Mouse (Mus musculus) midbrain, embryonic 15.5 days (tissue): ENCODE data around the gene Fam71f1. TPM values are rescaled to one million over a fixed set of nuclear protein-coding genes. Genes with fewer than 3 reads are reported as not detected.
A peak's percentile ranks its signal among the peaks of the same experiment; 100 is the strongest.

Experiments
- ATAC-seq: fragments of 200-750 bp; cut with Nextera tagmentation; replicated peaks from 2 replicates; pipeline ENCODE4 v1.8.0; 2017; ENCODE audit warnings: moderate TSS enrichment
- H3K27ac ChIP-seq: fragments of 300-500 bp; sonication (generic); 2 replicates; pipeline ENCODE4 v1.5.1; 2015; ENCODE audit warnings: mild to moderate bottlenecking, inconsistent platforms
- H3K27me3 ChIP-seq: fragments of 300-500 bp; sonication (generic); replicated peaks from 2 replicates; pipeline ENCODE4 v1.6.1; 2015; ENCODE audit warnings: inconsistent platforms
- H3K36me3 ChIP-seq: fragments of 300-500 bp; sonication (generic); replicated peaks from 2 replicates; pipeline ENCODE4 v1.6.1; 2015; ENCODE audit warnings: inconsistent platforms
- H3K4me1 ChIP-seq: fragments of 300-500 bp; sonication (generic); 2 replicates; pipeline ENCODE4 v1.6.1; 2015; ENCODE audit warnings: inconsistent platforms
- H3K4me2 ChIP-seq: fragments of 300-500 bp; sonication (generic); 2 replicates; pipeline ENCODE4 v1.6.1; 2015; ENCODE audit warnings: inconsistent platforms, mild to moderate bottlenecking, moderate library complexity
- H3K4me3 ChIP-seq: fragments of 300-500 bp; sonication (generic); 2 replicates; pipeline ENCODE4 v1.5.1; 2015; ENCODE audit warnings: mild to moderate bottlenecking, inconsistent platforms
- H3K9ac ChIP-seq: fragments of 300-500 bp; sonication (generic); 2 replicates; pipeline ENCODE4 v1.6.1; 2015; ENCODE audit warnings: mild to moderate bottlenecking, inconsistent platforms
- H3K9me3 ChIP-seq: fragments of 300-500 bp; sonication (generic); 2 replicates; pipeline ENCODE4 v1.6.1; 2016; ENCODE audit warnings: inconsistent platforms
- WGBS: fragments of 180-500 bp; shearing (Covaris S2); methylation state at CpG from one replicate; pipeline ENCODE4 v1.1.7; 2015; ENCODE audit warnings: mixed read lengths; 5-methylcytosine and 5-hydroxymethylcytosine counted together
- polyA plus RNA-seq: library from polyadenylated mRNA; unstranded; fragments of >200 nt; fragmentation: Nextera tagmentation; extraction: Ambion mirVana; gene quantifications from 2 replicates; pipeline ENCODE4 v1.2.1, GENCODE M21; 2015

Fam71f1 gene
- polyA plus RNA-seq, result not detected in 2 replicates

- H3K36me3 ChIP-seq, result no peaks in the 10 kb centered on the region
- H3K4me1 ChIP-seq, result no peaks in the 10 kb centered on the region
- H3K27me3 ChIP-seq, result no peaks in the 10 kb centered on the region
- no peak within 1 kb of the TSS for H3K4me3 ChIP-seq
- H3K27ac ChIP-seq, result no peak within 1 kb of the TSS
- ATAC-seq, result no peak
- no peak within 1 kb of the TSS for H3K4me2 ChIP-seq
- no peaks in the 10 kb centered on the region for H3K9me3 ChIP-seq
- 73% methylated on average over 5 of the region's 5 CpGs for WGBS
- H3K9ac ChIP-seq, result no peak within 1 kb of the TSS
Measured at GRCm38 (mm10) chr6:29318879-29319278, at the start of gene Fam71f1. Gene Fam71f1, plus strand, starts transcription at chr6:29319140.

DNA sequence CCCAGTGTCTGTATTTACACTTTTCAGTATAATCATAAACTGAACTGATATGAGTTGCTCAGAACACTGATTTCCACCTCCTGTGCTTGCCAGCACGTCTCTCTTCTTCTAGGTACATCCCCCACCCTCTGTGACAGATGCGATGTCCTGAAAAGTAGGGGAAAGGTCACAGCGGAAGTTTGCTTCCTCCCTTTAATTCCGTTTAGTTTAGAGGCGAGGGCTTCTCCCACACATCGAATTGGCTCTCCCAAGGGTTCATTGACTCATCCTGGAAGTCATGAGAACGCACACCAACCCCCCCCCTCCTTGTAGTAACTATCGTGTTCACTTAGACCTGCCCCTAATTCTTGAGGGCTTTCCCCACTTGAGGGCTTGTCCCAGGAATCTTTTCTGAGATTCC, 48.0 kb upstream of the Fam71f1 start:
- Histone ChIP-seq H3K4me2 (no peak overlapping the region), H3K4me3 (no peak overlapping the region), H3K36me3 (no peaks in the 10 kb centered on the region), H3K27me3 (no peaks in the 10 kb centered on the region), H3K4me1 (peaks cover 5% of the 10 kb centered on the region), H3K9me3 (no peaks in the 10 kb centered on the region), H3K27ac (no peak overlapping the region), H3K9ac (no peak overlapping the region)
- no peak for ATAC-seq
- WGBS, result 18% methylated on average over 8 of the region's 8 CpGs

DNA sequence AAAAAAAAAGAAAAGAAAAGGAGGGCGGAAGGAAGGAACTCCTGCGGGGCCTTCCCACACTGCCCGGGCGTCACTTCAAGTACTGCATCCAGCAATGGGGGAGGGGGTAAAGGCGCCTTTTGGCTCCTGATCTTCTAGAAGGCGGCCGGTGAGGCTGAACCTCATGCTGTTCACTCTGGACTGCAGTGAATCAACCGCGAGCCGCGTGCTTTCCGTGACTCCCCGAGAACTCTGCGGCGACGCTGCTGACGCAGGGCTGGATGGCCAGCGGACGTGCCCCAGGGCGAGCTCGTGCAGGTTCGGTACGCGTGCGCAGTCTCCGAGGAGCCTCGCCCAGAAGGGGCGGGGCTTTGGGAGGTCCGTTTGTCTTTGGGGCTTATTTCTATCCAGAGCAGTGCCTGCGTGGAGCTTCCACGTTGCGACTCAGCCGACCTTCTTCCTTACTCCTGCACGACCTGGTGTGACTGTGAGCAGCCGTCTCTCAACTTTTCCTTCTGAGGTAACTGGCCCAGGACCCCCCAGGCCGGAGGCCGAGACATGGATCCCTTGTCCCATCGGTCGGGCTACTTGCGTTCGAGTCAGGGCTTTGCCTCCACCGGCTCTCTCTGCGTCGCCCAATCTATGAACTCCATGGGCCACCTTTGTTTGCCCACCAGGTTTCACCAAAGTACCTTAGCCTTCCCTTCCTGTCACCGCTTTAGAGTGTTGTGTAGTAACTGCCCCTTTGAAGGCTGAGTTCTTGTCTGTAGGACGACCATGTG, 46.4 kb upstream of the Fam71f1 start, which contains the start of gene Hilpda:
Gene Hilpda (plus strand): TSS at position 177 of the 761 bp plus-strand sequence.
- Histone ChIP-seq H3K9ac (peak within 1 kb of the TSS; percentile 60), H3K27me3 (no peaks in the 10 kb centered on the region), H3K36me3 (no peaks in the 10 kb centered on the region), H3K4me2 (peak within 1 kb of the TSS; percentile 86), H3K4me3 (peak within 1 kb of the TSS; percentile 62), H3K27ac (peak within 1 kb of the TSS; percentile 73), H3K9me3 (no peaks in the 10 kb centered on the region), H3K4me1 (peaks cover 10% of the 10 kb centered on the region)
- under 1% methylated on average over 46 of the region's 46 CpGs for WGBS
- peak; percentile 97 for ATAC-seq

DNA sequence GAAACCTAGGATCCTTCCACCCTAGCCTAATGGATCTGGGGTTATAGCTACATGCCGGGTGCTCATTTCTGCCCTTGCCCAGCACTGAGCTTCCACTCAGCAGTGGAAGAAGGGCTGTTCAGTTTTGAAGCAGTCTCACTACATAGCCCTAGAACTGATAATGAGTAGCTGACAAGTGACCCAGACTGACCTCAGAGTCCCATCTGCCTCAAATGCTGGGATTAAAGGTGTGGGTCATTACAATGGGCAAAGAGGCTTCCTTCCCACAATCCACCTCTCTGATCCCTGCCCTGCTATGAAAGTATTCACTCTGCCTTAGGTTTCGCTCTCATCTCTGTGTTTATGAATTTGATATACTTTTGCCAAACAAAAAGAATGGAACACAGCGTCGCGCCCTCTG, 42.2 kb upstream of the Fam71f1 start:
- no peak overlapping the region for H3K4me3 ChIP-seq
- no peaks in the 10 kb centered on the region for H3K27me3 ChIP-seq
- ATAC-seq, result no peak
- no peaks in the 10 kb centered on the region for H3K36me3 ChIP-seq
- no peak overlapping the region for H3K9ac ChIP-seq
- no peak overlapping the region for H3K27ac ChIP-seq
- H3K4me2 ChIP-seq, result no peak overlapping the region
- H3K9me3 ChIP-seq, result no peaks in the 10 kb centered on the region
- 92% methylated on average over 5 of the region's 5 CpGs for WGBS
- H3K4me1 ChIP-seq, result peaks cover 10% of the 10 kb centered on the region

DNA sequence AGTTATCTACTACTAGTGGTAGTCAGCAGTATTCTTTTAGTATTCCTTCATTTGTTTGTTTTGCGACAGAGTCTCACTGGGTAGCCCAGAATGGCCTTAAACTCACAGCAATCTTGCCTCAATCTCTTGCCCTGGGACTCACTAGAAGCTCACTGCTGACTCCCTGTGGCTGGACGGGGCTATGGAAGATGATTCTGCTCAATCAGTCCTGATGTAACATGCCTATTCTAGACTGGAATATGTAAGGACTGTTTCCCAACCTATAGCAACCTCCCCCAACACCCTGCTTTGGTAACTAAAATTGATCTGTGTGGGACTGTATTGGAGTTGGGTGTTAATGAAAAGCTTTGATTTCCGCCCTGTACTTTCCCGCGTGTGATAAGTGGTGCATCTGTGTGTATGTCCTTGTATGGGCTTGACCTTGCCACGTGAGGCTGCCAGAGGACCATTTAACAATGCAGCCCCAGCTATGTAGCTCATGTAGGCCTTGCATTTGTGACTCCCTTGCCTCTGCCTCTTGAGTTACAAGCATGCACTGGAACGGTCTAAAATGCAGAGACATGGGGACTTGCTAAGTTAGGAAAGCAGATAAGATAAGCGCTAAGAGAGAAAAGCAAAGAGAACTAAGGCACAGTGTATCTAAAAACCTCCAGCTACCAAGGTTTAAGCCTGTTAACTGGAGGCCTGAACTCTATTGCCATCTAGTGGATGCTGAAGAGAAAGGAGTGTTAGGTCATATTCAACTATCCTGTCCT, 40.2 kb upstream of the Fam71f1 start:
- Histone ChIP-seq H3K36me3 (no peaks in the 10 kb centered on the region), H3K9ac (no peak overlapping the region), H3K27ac (peak overlapping the region; percentile 48; the same call in 1 of the 2 replicates), H3K27me3 (no peaks in the 10 kb centered on the region), H3K4me1 (peaks cover 5% of the 10 kb centered on the region), H3K4me3 (no peak overlapping the region), H3K4me2 (no peak overlapping the region), H3K9me3 (no peaks in the 10 kb centered on the region)
- 26% methylated on average over 8 of the region's 8 CpGs for WGBS
- ATAC-seq, result peak; percentile 54; the same call in 1 of the 2 replicates

DNA sequence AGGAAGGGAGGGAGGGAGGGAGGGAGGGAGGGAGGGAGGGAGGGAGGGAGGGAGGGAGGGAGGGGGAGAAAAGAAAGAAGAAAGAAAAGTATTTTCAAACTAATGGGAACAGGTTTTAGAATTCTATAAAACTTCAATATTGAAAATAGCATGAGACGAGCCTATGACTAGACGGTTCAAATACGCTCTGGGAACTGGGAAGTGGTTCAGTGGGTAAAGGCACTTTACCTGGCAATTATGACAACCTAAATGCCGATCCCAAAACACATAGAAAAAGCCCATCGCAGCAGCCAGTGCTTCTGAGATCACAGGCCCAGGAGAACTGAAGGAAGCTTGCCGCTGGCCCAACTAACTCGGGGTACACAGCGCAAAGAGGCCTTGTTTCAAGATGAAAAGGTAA, 39.6 kb upstream of the Fam71f1 start, which contains the start of gene Fam71f2:
Gene Fam71f2 (plus strand): TSS at position 301 of the 400 bp plus-strand sequence.
- Histone ChIP-seq H3K36me3 (no peaks in the 10 kb centered on the region), H3K4me1 (peaks cover 5% of the 10 kb centered on the region), H3K27me3 (no peaks in the 10 kb centered on the region), H3K9ac (no peak within 1 kb of the TSS), H3K4me2 (no peak within 1 kb of the TSS), H3K4me3 (no peak within 1 kb of the TSS), H3K27ac (peak within 1 kb of the TSS; percentile 48; the same call in 1 of the 2 replicates), H3K9me3 (no peaks in the 10 kb centered on the region)
- no peak for ATAC-seq
- 81% methylated on average over 8 of the region's 8 CpGs for whole genome bisulfite sequencing

DNA sequence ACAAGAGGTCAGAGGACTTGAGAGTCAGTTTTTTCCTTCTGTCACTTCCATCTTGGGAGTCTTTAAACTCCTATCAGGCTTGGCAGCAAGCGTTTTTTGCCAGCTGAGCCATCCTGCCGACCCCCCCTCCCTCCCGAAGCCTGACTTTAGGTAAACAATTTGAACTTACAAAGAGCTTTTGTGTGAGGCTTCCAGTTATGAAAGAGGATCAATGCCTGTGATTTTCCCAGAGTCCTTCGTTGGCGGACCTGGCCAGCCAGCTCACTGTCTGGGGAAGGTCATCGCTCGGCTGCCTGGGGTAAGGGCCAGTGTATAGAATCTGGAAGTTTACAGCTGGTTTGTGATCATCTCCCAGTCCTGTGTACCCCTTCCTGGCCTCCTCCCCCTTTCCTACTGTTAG, 38.3 kb upstream of the Fam71f1 start:
- H3K4me2 ChIP-seq, result no peak overlapping the region
- no peak overlapping the region for H3K27ac ChIP-seq
- 33% methylated on average over 7 of the region's 7 CpGs for WGBS
- H3K9me3 ChIP-seq, result no peaks in the 10 kb centered on the region
- no peaks in the 10 kb centered on the region for H3K36me3 ChIP-seq
- H3K4me3 ChIP-seq, result no peak overlapping the region
- ATAC-seq, result no peak
- H3K4me1 ChIP-seq, result peaks cover 5% of the 10 kb centered on the region; the same call in 1 of the 2 replicates
- H3K9ac ChIP-seq, result no peak overlapping the region
- H3K27me3 ChIP-seq, result no peaks in the 10 kb centered on the region

DNA sequence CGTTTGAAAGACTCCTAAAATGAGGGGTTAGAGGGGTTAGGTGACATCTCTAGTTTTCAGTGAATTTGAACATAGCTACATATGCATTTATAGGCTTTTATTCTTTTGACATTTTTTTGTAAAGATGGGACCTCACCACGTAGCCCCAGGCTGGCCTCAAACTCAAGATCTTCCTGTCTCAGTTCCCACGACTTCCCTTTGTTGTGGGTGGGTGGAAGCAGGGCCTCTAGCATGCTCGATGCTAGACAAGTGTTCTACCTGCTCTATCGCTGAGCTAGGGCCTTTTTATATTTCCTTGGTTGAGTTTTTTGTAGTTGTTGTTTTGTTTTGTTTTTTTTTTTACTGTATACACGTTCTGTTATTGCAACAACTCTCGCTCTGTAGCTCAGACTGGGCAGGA, 32.1 kb upstream of the Fam71f1 start:
- no peaks in the 10 kb centered on the region for H3K36me3 ChIP-seq
- no peak overlapping the region for H3K9ac ChIP-seq
- 0 out of 2 replicates have a peak, but pooled peaks cover 3% of the 10 kb centered on the region for H3K4me1 ChIP-seq
- no peak overlapping the region for H3K27ac ChIP-seq
- no peak for ATAC-seq
- no peaks in the 10 kb centered on the region for H3K9me3 ChIP-seq
- H3K4me2 ChIP-seq, result no peak overlapping the region
- 76% methylated on average over 7 of the region's 7 CpGs for WGBS
- H3K4me3 ChIP-seq, result no peak overlapping the region
- H3K27me3 ChIP-seq, result no peaks in the 10 kb centered on the region

DNA sequence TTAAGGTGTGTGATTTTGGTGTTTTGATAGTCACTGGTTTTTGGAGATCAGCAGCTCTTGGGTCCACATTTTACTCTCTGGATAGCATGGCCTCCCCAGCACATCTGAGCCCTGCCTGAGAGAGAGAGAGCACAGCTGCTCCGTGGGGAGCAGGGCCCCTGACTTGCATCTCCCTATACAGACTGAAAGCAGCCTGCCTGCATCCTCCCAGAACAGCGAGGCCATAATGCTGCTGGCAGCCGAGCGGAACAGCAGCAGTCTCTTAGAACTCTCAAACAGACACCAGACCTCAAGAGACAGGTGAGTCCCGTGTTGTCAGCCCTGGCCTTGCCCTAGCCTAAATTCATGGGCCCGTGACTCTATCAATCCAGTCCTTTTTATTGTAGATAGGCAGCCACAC, 31.5 kb upstream of the Fam71f1 start:
- no peak overlapping the region for H3K27ac ChIP-seq
- no peak for ATAC-seq
- H3K9ac ChIP-seq, result no peak overlapping the region
- 19% methylated on average over 6 of the region's 6 CpGs for WGBS
- no peaks in the 10 kb centered on the region for H3K36me3 ChIP-seq
- 0 out of 2 replicates have a peak, but pooled peaks cover 3% of the 10 kb centered on the region for H3K4me1 ChIP-seq
- no peaks in the 10 kb centered on the region for H3K27me3 ChIP-seq
- H3K4me2 ChIP-seq, result no peak overlapping the region
- no peak overlapping the region for H3K4me3 ChIP-seq
- no peaks in the 10 kb centered on the region for H3K9me3 ChIP-seq

- H3K4me2 ChIP-seq, result no peak overlapping the region
- 34% methylated on average over 5 of the region's 5 CpGs for WGBS
- no peak for ATAC-seq
- H3K9ac ChIP-seq, result no peak overlapping the region
- H3K27me3 ChIP-seq, result no peaks in the 10 kb centered on the region
- no peak overlapping the region for H3K4me3 ChIP-seq
- H3K9me3 ChIP-seq, result no peaks in the 10 kb centered on the region
- H3K27ac ChIP-seq, result no peak overlapping the region
- H3K36me3 ChIP-seq, result no peaks in the 10 kb centered on the region
- 0 out of 2 replicates have a peak, but pooled peaks cover 3% of the 10 kb centered on the region for H3K4me1 ChIP-seq
Measured at GRCm38 (mm10) chr6:29287944-29288343, 31.0 kb upstream of the Fam71f1 start.

- no peak overlapping the region for H3K27ac ChIP-seq
- 62% methylated on average over 6 of the region's 6 CpGs for WGBS
- no peak for ATAC-seq
- H3K36me3 ChIP-seq, result no peaks in the 10 kb centered on the region
- H3K4me2 ChIP-seq, result no peak overlapping the region
- H3K9me3 ChIP-seq, result no peaks in the 10 kb centered on the region
- H3K9ac ChIP-seq, result no peak overlapping the region
- H3K27me3 ChIP-seq, result no peaks in the 10 kb centered on the region
- H3K4me1 ChIP-seq, result 0 out of 2 replicates have a peak, but pooled peaks cover 3% of the 10 kb centered on the region
- no peak overlapping the region for H3K4me3 ChIP-seq
Measured at GRCm38 (mm10) chr6:29288651-29289050, 30.3 kb upstream of the Fam71f1 start.

DNA sequence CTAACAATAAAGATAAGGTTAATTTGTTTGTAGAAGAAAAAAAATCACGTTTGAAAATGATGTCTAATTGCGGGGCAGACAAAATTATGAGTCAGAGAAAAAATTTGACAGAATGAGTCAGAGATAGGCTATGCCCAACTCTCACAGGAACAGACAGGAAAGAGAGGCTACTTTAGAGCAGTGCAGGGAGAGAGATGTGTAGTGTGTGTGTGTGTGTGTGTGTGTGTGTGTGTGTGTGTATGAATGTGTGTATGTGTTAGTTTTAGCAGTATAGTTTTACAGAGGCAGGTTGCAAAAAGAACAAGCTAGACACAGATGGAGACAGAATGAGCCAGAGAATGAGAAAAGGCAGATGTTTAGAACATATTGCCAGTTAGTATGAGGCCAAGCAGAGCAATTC, 19.8 kb upstream of the Fam71f1 start:
- Histone ChIP-seq H3K4me3 (no peak overlapping the region), H3K36me3 (no peaks in the 10 kb centered on the region), H3K9ac (no peak overlapping the region), H3K4me2 (no peak overlapping the region), H3K27ac (no peak overlapping the region), H3K4me1 (no peaks in the 10 kb centered on the region), H3K9me3 (no peaks in the 10 kb centered on the region), H3K27me3 (no peaks in the 10 kb centered on the region)
- WGBS, result 79% methylated on average over 2 of the region's 2 CpGs
- no peak for ATAC-seq
